ENCODE assay signal across 11 mouse cellular contexts in the genomic region with DNA sequence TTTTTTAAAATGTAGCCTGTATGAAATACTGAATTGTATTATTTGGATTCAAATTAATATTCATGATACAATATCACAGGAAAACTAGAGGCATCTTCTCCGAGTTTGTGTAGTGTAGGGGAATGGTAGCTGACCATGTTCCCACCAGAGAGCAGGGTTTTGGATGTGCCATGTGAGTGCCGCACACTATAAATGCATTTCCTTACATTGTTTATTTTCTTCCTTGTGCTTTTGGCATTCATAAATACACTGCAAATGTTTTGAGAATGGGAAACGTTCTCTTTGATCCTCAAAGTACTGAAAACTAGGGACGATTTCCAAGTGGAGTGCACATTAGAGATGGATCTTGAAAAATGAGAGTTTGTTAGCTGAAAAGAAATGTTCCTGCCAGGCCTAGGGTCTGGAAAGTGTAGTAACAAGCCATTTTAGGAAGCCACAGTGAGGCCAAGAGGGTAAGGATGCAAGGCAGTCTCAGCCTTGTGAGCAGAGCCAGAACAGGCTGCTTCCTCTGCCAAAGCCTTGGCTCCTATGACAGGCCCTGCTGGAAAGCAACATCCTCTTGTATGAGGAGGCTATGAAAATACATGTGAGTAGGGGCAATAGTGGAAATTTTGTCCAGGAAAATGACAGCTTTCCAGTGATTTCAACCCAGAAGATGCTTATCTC.
DNase-seq lines count a peak whose midpoint lies in the region; ATAC-seq and TF ChIP-seq lines count a peak whose summit lies in the region.
"Had no signal": no experiment of that assay in that cellular context is flagged by ENCODE, and none has a peak within 500 bp of the region (broad histone marks: within the 10 kb centered on the region; RNA-seq: fewer than 3 reads in every experiment).

No protein-coding gene starts in this region.

- TF ChIP-seq EP300 in lung, postnatal 0 days (IDR thresholded peaks at IDR 0.05), result no peak

- H3K9me3 ChIP-seq in liver, embryonic 12.5 days (replicated peaks), result no peaks in the 10 kb centered on the region
- no peaks in the 10 kb centered on the region for H3K9me3 ChIP-seq in embryonic facial prominence, embryonic 14.5 days (ENCODE audit: control insufficient read depth, low read length)
- H3K9me3 ChIP-seq in lung, postnatal 0 days (ENCODE audit: low read length), result no peaks in the 10 kb centered on the region
- H3K9me3 ChIP-seq: limb, embryonic 15.5 days; midbrain, embryonic 13.5 days; neural tube, embryonic 13.5 days had no signal

- TF ChIP-seq CTCF in gastrocnemius, adult 2 months (IDR thresholded peaks at IDR 0.05), result no peak
- no peak for TF ChIP-seq CTCF in lung, postnatal 0 days (IDR thresholded peaks at IDR 0.05)

- H3K36me3 ChIP-seq in liver, embryonic 12.5 days, result no peaks in the 10 kb centered on the region
- no peaks in the 10 kb centered on the region for H3K36me3 ChIP-seq in embryonic facial prominence, embryonic 14.5 days (ENCODE audit: control insufficient read depth, insufficient read depth, low read length)
- H3K36me3 ChIP-seq in lung, postnatal 0 days (ENCODE audit: insufficient read depth, low read length), result no peaks in the 10 kb centered on the region
- H3K36me3 ChIP-seq: limb, embryonic 15.5 days; midbrain, embryonic 13.5 days; neural tube, embryonic 13.5 days had no signal

- H3K27me3 ChIP-seq in liver, embryonic 12.5 days (replicated peaks), result no peaks in the 10 kb centered on the region
- no peaks in the 10 kb centered on the region for H3K27me3 ChIP-seq in embryonic facial prominence, embryonic 14.5 days (replicated peaks; ENCODE audit: control insufficient read depth, insufficient read depth, low read length)
- no peaks in the 10 kb centered on the region for H3K27me3 ChIP-seq in lung, postnatal 0 days (replicated peaks; ENCODE audit: insufficient read depth, low read length)
- H3K27me3 ChIP-seq: limb, embryonic 15.5 days; midbrain, embryonic 13.5 days; neural tube, embryonic 13.5 days had no signal

- no peaks in the 10 kb centered on the region for H3K4me1 ChIP-seq in liver, embryonic 12.5 days
- 0 out of 2 replicates have a peak, but pooled peaks cover 8% of the 10 kb centered on the region for H3K4me1 ChIP-seq in embryonic facial prominence, embryonic 14.5 days (ENCODE audit: control insufficient read depth, insufficient read depth, low read length)
- H3K4me1 ChIP-seq in lung, postnatal 0 days (ENCODE audit: insufficient read depth, low read depth, low read length), result peaks cover 5% of the 10 kb centered on the region; the same call in 1 of the 2 replicates
- H3K4me1 ChIP-seq: midbrain, embryonic 13.5 days; neural tube, embryonic 13.5 days had no signal

- peak; percentile 20 for DNase-seq in gastrocnemius, adult 2 months
- no peak for DNase-seq in gastrocnemius, postnatal 10 days
- peak; percentile 4 for DNase-seq in liver
- DNase-seq in embryonic facial prominence, embryonic 14.5 days (ENCODE audit: low spot score), result peak; percentile 80
- peak; percentile 32 for DNase-seq in lung, postnatal 0 days (ENCODE audit: low spot score)
- DNase-seq: thymus, postnatal 14 days had no signal

- H3K4me3 ChIP-seq in gastrocnemius, adult 2 months, result no peak overlapping the region
- no peak overlapping the region for H3K4me3 ChIP-seq in liver, embryonic 12.5 days
- H3K4me3 ChIP-seq in embryonic facial prominence, embryonic 14.5 days (ENCODE audit: low read depth, low read length), result no peak overlapping the region
- H3K4me3 ChIP-seq in lung, postnatal 0 days (ENCODE audit: low read depth, low read length), result no peak overlapping the region
- H3K4me3 ChIP-seq: limb, embryonic 15.5 days; midbrain, embryonic 13.5 days; neural tube, embryonic 13.5 days had no signal

- 54% methylated on average over 4 of the region's 4 CpGs for WGBS in liver, embryonic 12.5 days (ENCODE audit: insufficient replicate concordance)
- WGBS in embryonic facial prominence, embryonic 14.5 days, result 64% methylated on average over 4 of the region's 4 CpGs
- 38% methylated on average over 4 of the region's 4 CpGs for WGBS in lung, postnatal 0 days

- no peak overlapping the region for H3K9ac ChIP-seq in liver, embryonic 12.5 days
- H3K9ac ChIP-seq in embryonic facial prominence, embryonic 14.5 days (ENCODE audit: low read depth, low read length), result no peak overlapping the region
- no peak overlapping the region for H3K9ac ChIP-seq in lung, postnatal 0 days (replicated peaks; ENCODE audit: low read depth)
- H3K9ac ChIP-seq: limb, embryonic 15.5 days; midbrain, embryonic 13.5 days; neural tube, embryonic 13.5 days had no signal

- intact Hi-C loops in gastrocnemius, adult 2 months (cut with DNase I), result no loop called here

- H3K4me2 ChIP-seq in liver, embryonic 12.5 days, result no peak overlapping the region
- no peak overlapping the region for H3K4me2 ChIP-seq in embryonic facial prominence, embryonic 14.5 days (ENCODE audit: low read depth, low read length)
- no peak overlapping the region for H3K4me2 ChIP-seq in lung, postnatal 0 days (replicated peaks; ENCODE audit: low read depth, low read length)
- H3K4me2 ChIP-seq: limb, embryonic 15.5 days; midbrain, embryonic 13.5 days; neural tube, embryonic 13.5 days had no signal

- ATAC-seq in liver, embryonic 12.5 days, result no peak
- no peak for ATAC-seq in embryonic facial prominence, embryonic 14.5 days (ENCODE audit: low read depth)
- ATAC-seq in lung, postnatal 0 days, result peak; percentile 38; the same call in 1 of the 2 replicates
- ATAC-seq in inflammation-experienced regulatory T-cells, adult 6 months, result no peak
- ATAC-seq: midbrain, embryonic 13.5 days had no signal

- H3K27ac ChIP-seq in gastrocnemius, adult 2 months, result no peak overlapping the region
- no peak overlapping the region for H3K27ac ChIP-seq in liver, embryonic 12.5 days
- no peak overlapping the region for H3K27ac ChIP-seq in embryonic facial prominence, embryonic 14.5 days (replicated peaks; ENCODE audit: low read depth, low read length)
- peak overlapping the region; percentile 20; the same call in 1 of the 2 replicates for H3K27ac ChIP-seq in lung, postnatal 0 days (ENCODE audit: low read length)
- H3K27ac ChIP-seq: limb, embryonic 15.5 days; midbrain, embryonic 13.5 days; neural tube, embryonic 13.5 days had no signal
